Mouse (Mus musculus) limb, embryonic 15.5 days (tissue): ENCODE measurements at regions not wholly inside any gene's neighbourhood (a gene's known extent, or its start where the extent isn't known, plus 50 kb on each side); places are given as distances from the start of the nearest gene placed in this dataset.
"Not testable (repeated sequence)": the region's sequence is repeated elsewhere in the genome, so short reads cannot be mapped to it uniquely, and the experiment has no call there.

Experiments used
- ATAC-seq: fragments of 200-750 bp; cut with Nextera tagmentation; 2 replicates; pipeline ENCODE4 v1.8.0; 2017; ENCODE audit warnings: low read depth, moderate TSS enrichment; ENCODE audit not compliant: insufficient number of reproducible peaks, low FRiP score, low TSS enrichment
- H3K27ac ChIP-seq: fragments of 300-500 bp; sonication (generic); 2 replicates; pipeline ENCODE4 v1.5.1; 2015; ENCODE audit warnings: moderate library complexity, mild to moderate bottlenecking, inconsistent platforms
- H3K27me3 ChIP-seq: fragments of 300-500 bp; sonication (generic); 2 replicates; pipeline ENCODE4 v1.6.1; 2015; ENCODE audit warnings: inconsistent platforms
- H3K36me3 ChIP-seq: fragments of 300-500 bp; sonication (generic); 2 replicates; pipeline ENCODE4 v1.6.1; 2015; ENCODE audit warnings: inconsistent platforms
- H3K4me1 ChIP-seq: fragments of 300-500 bp; sonication (generic); 2 replicates; pipeline ENCODE4 v1.6.1; 2015; ENCODE audit warnings: inconsistent platforms
- H3K4me2 ChIP-seq: fragments of 300-500 bp; sonication (generic); 2 replicates; pipeline ENCODE4 v1.6.1; 2015; ENCODE audit warnings: mild to moderate bottlenecking, inconsistent platforms
- H3K4me3 ChIP-seq: fragments of 300-500 bp; sonication (generic); 2 replicates; pipeline ENCODE4 v1.5.1; 2015; ENCODE audit warnings: mild to moderate bottlenecking, inconsistent platforms
- H3K9ac ChIP-seq: fragments of 300-500 bp; sonication (generic); 2 replicates; pipeline ENCODE4 v1.6.1; 2015; ENCODE audit warnings: inconsistent platforms
- H3K9me3 ChIP-seq: fragments of 300-500 bp; sonication (generic); 2 replicates; pipeline ENCODE4 v1.6.1; 2016; ENCODE audit warnings: inconsistent platforms
- WGBS: fragments of 180-500 bp; shearing (Covaris S2); methylation state at CpG from one replicate; pipeline ENCODE4 v1.1.7; 2015; 5-methylcytosine and 5-hydroxymethylcytosine counted together

DNA sequence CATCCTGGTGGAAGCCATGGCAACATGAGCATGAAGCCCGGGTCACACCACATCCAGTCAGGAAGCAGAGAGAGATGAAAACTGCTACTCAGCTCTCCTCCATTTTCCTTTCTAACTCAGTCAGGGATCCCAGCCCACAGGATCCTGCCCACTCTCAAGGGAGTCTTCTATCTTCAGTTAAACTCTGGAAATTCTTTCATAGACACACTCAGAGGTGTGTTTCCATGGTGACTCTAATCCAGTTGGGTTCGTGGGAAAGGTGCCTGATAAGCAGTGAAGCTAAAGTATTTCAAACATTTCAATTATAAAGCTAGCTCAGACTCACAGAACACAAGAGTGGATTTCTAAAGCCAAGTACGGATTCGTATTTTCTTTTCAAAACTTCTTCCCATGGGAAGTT, 120.0 kb upstream of the Stt3b start:
- no peaks in the 10 kb centered on the region for H3K4me1 ChIP-seq
- H3K4me3 ChIP-seq = no peak overlapping the region
- no peaks in the 10 kb centered on the region for H3K27me3 ChIP-seq
- no peak for ATAC-seq
- no peak overlapping the region for H3K27ac ChIP-seq
- H3K4me2 ChIP-seq = no peak overlapping the region
- 72% methylated on average over 4 of the region's 4 CpGs for WGBS
- no peaks in the 10 kb centered on the region for H3K9me3 ChIP-seq
- H3K36me3 ChIP-seq = no peaks in the 10 kb centered on the region
- no peak overlapping the region for H3K9ac ChIP-seq

GRCm38 (mm10) chr9:115434696-115435095, 124.5 kb upstream of the Stt3b start:
- Histone ChIP-seq H3K27ac (no peak overlapping the region), H3K9me3 (no peaks in the 10 kb centered on the region), H3K4me3 (no peak overlapping the region), H3K4me2 (no peak overlapping the region), H3K4me1 (no peaks in the 10 kb centered on the region), H3K9ac (no peak overlapping the region), H3K27me3 (no peaks in the 10 kb centered on the region), H3K36me3 (no peaks in the 10 kb centered on the region)
- 48% methylated on average over 5 of the region's 5 CpGs for WGBS
- ATAC-seq = no peak

DNA sequence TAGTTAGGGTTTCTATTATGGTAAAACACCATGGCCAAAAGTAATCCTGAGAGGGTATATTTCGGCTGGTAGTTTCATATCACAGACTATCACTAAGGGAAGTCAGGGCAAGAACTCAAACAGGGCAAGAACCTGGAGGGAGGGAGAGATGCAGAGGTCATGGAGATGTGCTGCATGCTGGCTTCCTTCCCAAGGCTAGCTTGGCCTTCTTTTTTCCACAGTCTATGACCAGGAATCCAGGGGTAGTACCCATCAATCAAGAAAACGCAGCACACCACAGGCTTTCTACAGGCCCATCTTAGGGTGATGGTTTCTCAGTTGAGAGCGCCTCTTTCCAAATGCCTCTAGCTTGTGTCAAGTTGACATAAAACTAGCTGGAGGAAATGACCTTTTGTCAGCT, 126.1 kb upstream of the Stt3b start:
- no peaks in the 10 kb centered on the region for H3K36me3 ChIP-seq
- no peaks in the 10 kb centered on the region for H3K27me3 ChIP-seq
- no peak overlapping the region for H3K4me2 ChIP-seq
- WGBS = 88% methylated on average over 3 of the region's 3 CpGs
- no peaks in the 10 kb centered on the region for H3K9me3 ChIP-seq
- H3K9ac ChIP-seq = no peak overlapping the region
- H3K27ac ChIP-seq = no peak overlapping the region
- ATAC-seq = no peak
- H3K4me1 ChIP-seq = no peaks in the 10 kb centered on the region
- H3K4me3 ChIP-seq = no peak overlapping the region

- H3K4me2 ChIP-seq, H3K27me3 ChIP-seq, H3K9ac ChIP-seq, H3K9me3 ChIP-seq, H3K4me1 ChIP-seq, H3K27ac ChIP-seq, H3K4me3 ChIP-seq, ATAC-seq, H3K36me3 ChIP-seq: not testable (repeated sequence)
- 95% methylated on average over 22 of the region's 22 CpGs for WGBS
These were observed 128.0 kb upstream of the Stt3b start for GRCm38 (mm10) chr9:115438234-115438633.

GRCm38 (mm10) chr9:115446681-115447080, 136.5 kb upstream of the Stt3b start:
- Histone ChIP-seq H3K4me2 (no peak overlapping the region), H3K9ac (no peak overlapping the region), H3K9me3 (no peaks in the 10 kb centered on the region), H3K4me1 (no peaks in the 10 kb centered on the region), H3K4me3 (no peak overlapping the region), H3K27me3 (no peaks in the 10 kb centered on the region), H3K27ac (no peak overlapping the region), H3K36me3 (no peaks in the 10 kb centered on the region)
- 80% methylated on average over 11 of the region's 11 CpGs for WGBS
- ATAC-seq = no peak

GRCm38 (mm10) chr9:115450741-115451320, 140.6 kb upstream of the Stt3b start:
- Histone ChIP-seq H3K36me3 (no peaks in the 10 kb centered on the region), H3K9me3 (no peaks in the 10 kb centered on the region), H3K27me3 (no peaks in the 10 kb centered on the region), H3K4me1 (no peaks in the 10 kb centered on the region), H3K27ac (no peak overlapping the region), H3K4me2 (no peak overlapping the region), H3K9ac (no peak overlapping the region), H3K4me3 (no peak overlapping the region)
- ATAC-seq = no peak
- 65% methylated on average over 5 of the region's 5 CpGs for WGBS

DNA sequence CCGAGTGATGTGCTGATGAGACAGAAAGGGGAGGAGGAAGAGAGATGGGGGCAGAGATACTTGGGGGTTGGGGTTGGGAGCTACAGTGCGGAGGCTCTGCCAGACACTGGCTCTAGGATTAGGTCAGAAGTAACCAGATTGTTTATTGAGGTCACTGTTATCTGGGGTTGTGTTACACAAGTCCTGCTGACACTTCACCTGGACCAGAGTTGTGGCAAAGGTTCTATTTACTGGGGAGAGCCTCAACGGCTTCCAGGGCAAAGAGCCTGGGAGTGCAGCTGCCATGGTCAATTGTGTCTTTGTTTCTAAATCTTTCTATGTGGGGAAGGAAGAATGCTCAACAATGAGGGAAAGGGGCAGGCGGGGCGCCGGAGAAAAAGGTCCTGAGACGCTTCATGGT, 144.6 kb upstream of the Stt3b start:
- no peak overlapping the region for H3K9ac ChIP-seq
- H3K9me3 ChIP-seq = no peaks in the 10 kb centered on the region
- 92% methylated on average over 7 of the region's 7 CpGs for WGBS
- H3K4me2 ChIP-seq = no peak overlapping the region
- no peak overlapping the region for H3K27ac ChIP-seq
- no peak overlapping the region for H3K4me3 ChIP-seq
- H3K36me3 ChIP-seq = no peaks in the 10 kb centered on the region
- H3K4me1 ChIP-seq = 0 out of 2 replicates have a peak, but pooled peaks cover 3% of the 10 kb centered on the region
- no peak for ATAC-seq
- H3K27me3 ChIP-seq = no peaks in the 10 kb centered on the region

DNA sequence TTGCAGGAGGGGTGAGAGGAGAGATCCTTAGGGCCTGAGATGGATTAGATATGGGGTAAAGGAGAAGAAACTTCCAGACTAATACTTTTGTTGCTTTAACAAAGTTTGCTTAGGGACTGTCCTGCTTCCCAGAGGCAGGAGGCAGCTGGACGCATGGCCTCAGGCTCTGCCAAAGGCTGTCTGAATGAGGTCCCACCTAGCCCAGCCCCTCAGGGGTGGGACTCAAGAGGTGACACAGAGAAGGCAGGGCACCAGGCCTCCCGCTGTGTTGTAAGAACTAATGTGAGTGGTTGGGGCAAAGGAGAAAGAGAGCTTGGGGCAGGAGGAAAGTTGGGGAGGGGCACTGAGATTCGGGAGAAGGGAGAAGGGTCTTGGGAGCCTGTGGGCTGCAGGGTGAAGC, 145.9 kb upstream of the Stt3b start:
- no peak overlapping the region for H3K27ac ChIP-seq
- 32% methylated on average over 3 of the region's 3 CpGs for WGBS
- no peak for ATAC-seq
- no peak overlapping the region for H3K4me2 ChIP-seq
- H3K9ac ChIP-seq = no peak overlapping the region
- H3K4me3 ChIP-seq = no peak overlapping the region
- H3K9me3 ChIP-seq = no peaks in the 10 kb centered on the region
- no peaks in the 10 kb centered on the region for H3K36me3 ChIP-seq
- H3K27me3 ChIP-seq = no peaks in the 10 kb centered on the region
- H3K4me1 ChIP-seq = 0 out of 2 replicates have a peak, but pooled peaks cover 3% of the 10 kb centered on the region

DNA sequence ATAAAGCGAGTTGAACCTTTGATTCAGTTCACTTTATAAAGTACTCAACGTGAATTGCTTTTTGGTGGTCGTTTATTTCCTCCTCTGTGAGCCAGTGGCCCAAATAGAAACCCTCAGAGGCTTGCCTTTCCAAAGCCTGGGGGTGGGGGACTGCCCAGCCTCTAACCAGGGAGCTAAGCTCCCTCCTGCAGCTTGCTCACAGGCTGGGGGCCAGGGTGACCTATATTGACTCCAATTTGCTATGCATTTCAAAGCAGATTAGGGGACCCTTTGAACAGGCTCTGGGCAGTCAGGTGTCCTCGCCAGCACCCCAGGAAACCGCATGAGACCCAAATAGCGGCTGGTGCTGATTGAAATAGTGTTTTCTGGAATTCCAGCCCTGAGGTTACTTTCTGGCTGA, 146.4 kb upstream of the Stt3b start:
- Histone ChIP-seq H3K4me3 (no peak overlapping the region), H3K4me2 (no peak overlapping the region), H3K27me3 (no peaks in the 10 kb centered on the region), H3K9ac (no peak overlapping the region), H3K9me3 (no peaks in the 10 kb centered on the region), H3K4me1 (0 out of 2 replicates have a peak, but pooled peaks cover 3% of the 10 kb centered on the region), H3K36me3 (no peaks in the 10 kb centered on the region), H3K27ac (no peak overlapping the region)
- no peak for ATAC-seq
- 22% methylated on average over 6 of the region's 6 CpGs for WGBS

DNA sequence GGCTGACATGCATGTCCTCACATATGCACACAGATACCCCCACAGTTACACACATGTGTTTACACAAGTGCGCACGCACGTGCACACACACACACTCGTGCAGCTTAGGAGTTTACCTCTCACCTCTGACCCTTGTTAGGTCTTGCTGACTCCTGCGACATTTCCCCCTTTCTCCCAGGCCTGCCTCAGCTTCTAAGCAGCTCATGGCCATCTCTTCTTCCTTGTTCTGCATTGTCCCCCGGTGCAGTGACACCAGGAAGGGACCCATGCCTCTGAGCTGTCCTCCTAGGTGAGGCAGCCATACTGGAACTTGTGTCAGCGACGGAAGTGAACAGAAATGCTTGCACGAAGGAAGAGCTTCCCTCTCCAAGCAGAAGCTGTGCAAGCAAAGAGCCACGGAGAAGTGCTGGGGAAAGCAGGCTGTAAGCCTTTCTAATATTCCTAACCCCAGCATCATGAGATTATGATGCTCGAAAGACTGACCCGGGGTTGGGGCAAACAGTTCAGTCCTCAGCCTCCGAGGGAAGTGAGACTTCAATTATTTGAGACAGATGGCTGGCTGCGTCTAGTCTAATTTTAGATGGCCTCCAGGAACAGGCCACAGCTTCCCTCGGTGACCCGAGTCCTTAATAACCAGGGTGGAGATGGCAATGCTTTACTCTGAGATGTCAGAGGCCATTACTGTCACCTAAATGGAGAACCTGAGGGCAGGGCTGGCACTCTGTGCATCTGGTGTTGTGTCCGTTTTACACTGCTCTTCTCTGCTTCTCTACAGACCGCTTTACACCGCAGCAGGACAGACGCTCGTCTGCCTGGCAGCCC, 147.9 kb upstream of the Stt3b start:
- no peak for ATAC-seq
- no peak overlapping the region for H3K9ac ChIP-seq
- 53% methylated on average over 21 of the region's 21 CpGs for WGBS
- no peaks in the 10 kb centered on the region for H3K36me3 ChIP-seq
- H3K27me3 ChIP-seq = no peaks in the 10 kb centered on the region
- 0 out of 2 replicates have a peak, but pooled peaks cover 3% of the 10 kb centered on the region for H3K4me1 ChIP-seq
- no peak overlapping the region for H3K27ac ChIP-seq
- H3K4me2 ChIP-seq = no peak overlapping the region
- H3K9me3 ChIP-seq = no peaks in the 10 kb centered on the region
- no peak overlapping the region for H3K4me3 ChIP-seq

DNA sequence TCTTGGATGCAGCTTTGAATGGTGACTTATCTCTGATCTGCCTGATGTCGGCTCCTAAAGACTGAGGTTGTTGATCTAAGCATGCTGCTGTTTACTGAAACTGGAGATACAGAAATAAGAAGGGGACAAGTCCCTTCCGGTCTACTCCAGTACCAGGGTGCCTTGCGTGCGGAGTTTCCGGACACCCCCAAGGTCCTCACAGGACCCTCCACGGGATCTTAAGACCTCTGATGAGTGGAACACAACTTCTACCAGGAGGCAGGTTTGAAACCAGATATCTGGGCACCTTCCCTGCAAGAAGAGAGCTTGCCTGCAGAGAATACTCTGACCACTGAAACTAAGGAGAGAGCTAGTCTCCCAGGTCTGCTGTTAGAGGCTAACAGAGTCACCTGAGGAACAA, 148.9 kb upstream of the Stt3b start:
- H3K27me3 ChIP-seq = not testable (repeated sequence)

GRCm38 (mm10) chr9:115465326-115465725, 155.1 kb upstream of the Stt3b start:
- whole genome bisulfite sequencing = 93% methylated on average over 10 of the region's 10 CpGs
- no peaks in the 10 kb centered on the region for H3K4me1 ChIP-seq
- no peaks in the 10 kb centered on the region for H3K36me3 ChIP-seq
- no peaks in the 10 kb centered on the region for H3K9me3 ChIP-seq
- no peak overlapping the region for H3K9ac ChIP-seq
- no peaks in the 10 kb centered on the region for H3K27me3 ChIP-seq
- ATAC-seq = no peak
- H3K4me3 ChIP-seq = no peak overlapping the region
- H3K4me2 ChIP-seq = no peak overlapping the region
- H3K27ac ChIP-seq = no peak overlapping the region

More for the DNA sequence above, 148.9 kb upstream of the Stt3b start:
- WGBS = 94% methylated on average over 6 of the region's 6 CpGs
- not testable (repeated sequence) for H3K4me2 ChIP-seq, H3K9me3 ChIP-seq, H3K4me1 ChIP-seq, H3K27ac ChIP-seq, H3K4me3 ChIP-seq, ATAC-seq, H3K9ac ChIP-seq, H3K36me3 ChIP-seq
